Mouse (Mus musculus): ENCODE data around the gene Yars. TPM values are rescaled to one million over a fixed set of nuclear protein-coding genes. Genes with fewer than 3 reads are reported as not detected.

Yars gene
- polyA plus RNA-seq, 2 experiments: 28.7 to 53.2 TPM

DNA sequence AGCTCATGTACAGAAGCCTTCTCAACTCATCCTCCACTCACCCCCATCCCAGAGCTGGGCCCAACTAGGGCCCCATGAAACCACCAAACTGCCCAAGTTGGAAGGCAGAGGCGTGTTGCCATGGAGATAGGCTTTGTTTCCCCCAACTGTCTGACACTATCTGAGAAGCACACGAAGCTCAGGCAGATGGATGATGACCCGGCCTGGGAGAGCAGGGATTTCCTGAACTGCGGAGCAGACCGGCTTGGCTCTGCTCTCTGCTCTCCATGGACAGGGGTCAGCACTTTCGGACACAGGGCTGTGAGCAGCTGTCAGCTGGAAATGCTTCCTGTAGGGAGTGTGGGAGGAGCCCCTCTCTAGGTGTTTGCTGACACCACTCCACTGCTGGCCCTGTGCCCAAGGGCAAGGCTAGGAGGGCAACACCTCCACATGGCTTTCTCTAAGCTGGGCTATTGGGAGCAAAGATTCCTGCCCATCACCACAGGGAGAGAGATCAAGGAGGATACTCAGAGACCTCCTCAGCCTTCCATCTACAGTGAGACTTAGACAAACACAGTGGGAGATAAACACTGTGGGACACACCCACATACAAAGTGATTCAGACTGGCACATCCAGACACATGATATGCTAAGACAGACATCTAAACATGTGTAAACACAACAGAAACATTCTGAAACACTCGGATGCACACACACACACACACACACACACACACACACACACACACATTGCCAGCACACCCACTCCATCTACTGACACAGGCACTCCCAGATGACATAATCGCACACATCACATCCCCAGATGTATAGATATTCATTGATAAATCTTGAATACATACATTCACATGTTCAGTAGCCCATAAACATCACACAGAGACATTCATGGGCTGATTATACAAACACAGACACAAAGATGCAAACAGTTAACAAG is 67.2 kb downstream of the Yars start:
- H3K4me2 ChIP-seq (ENCODE audit: low read depth): peak overlapping the region; percentile 3; the same call in 1 of the 2 replicates
- WGBS (ENCODE audit: insufficient replicate concordance): 15% methylated on average over 8 of the region's 8 CpGs
- H3K9me3 ChIP-seq (ENCODE audit: control insufficient read depth, low read length): no peaks in the 10 kb centered on the region
- H3K9ac ChIP-seq (replicated peaks): no peak overlapping the region
- peak; percentile 60 to 78 (median 61) for DNase-seq (ENCODE audit: low read depth in 3 of 3, low spot score in 3 of 3)
- no peak for TF ChIP-seq CTCF (IDR thresholded peaks at IDR 0.05; ENCODE audit: low read depth)
- peak; percentile 71 for TF ChIP-seq EP300 (IDR thresholded peaks at IDR 0.05; ENCODE audit: low read depth)
- no peak overlapping the region for H3K27ac ChIP-seq
- no peak overlapping the region for H3K4me3 ChIP-seq (ENCODE audit: insufficient read depth in 1 of 2, low read depth in 2 of 2, low read length in 2 of 2)
- peaks cover 12 to 18% of the 10 kb centered on the region in 2 experiments for H3K4me1 ChIP-seq (replicated peaks; ENCODE audit: control insufficient read depth in 2 of 2, insufficient read depth in 2 of 2, low read length in 1 of 2)
- ATAC-seq (ENCODE audit: insufficient read depth): peak; percentile 78
- H3K27me3 ChIP-seq (ENCODE audit: control insufficient read depth, insufficient read depth, low read length): no peaks in the 10 kb centered on the region; the same call in 1 of the 2 replicates
- H3K36me3 ChIP-seq (replicated peaks; ENCODE audit: control insufficient read depth, insufficient read depth, low read depth): no peaks in the 10 kb centered on the region

DNA sequence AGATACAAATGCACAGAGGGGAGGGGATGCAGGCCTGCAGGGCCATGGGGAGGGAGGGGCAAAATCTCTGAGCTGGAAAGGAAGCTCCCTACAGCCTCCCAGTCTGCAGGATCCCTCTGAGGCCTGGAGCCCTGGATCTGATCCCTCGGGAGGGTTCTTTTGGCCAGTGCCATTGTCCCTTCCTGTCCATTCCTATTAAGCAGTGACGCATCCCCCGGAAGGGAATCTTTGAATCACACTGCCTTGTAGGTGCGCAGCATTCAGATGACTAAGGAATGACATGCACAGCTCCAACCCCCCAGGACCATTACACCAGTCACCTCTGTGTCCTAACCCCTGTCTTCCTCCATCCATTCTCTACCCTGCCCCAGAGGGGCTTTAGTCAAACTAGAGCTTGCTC is 69.5 kb downstream of the Yars start:
- Histone ChIP-seq H3K4me1 (replicated peaks; ENCODE audit: control insufficient read depth in 2 of 2, insufficient read depth in 2 of 2, low read length in 1 of 2) (peaks cover 22 to 31% of the 10 kb centered on the region in 2 experiments), H3K4me2 (ENCODE audit: low read depth) (no peak overlapping the region), H3K27ac (no peak overlapping the region), H3K9me3 (ENCODE audit: control insufficient read depth, low read length) (no peaks in the 10 kb centered on the region), H3K36me3 (replicated peaks; ENCODE audit: control insufficient read depth, insufficient read depth, low read depth) (no peaks in the 10 kb centered on the region), H3K4me3 (ENCODE audit: insufficient read depth in 1 of 2, low read depth in 2 of 2, low read length in 2 of 2) (no peak overlapping the region), H3K9ac (replicated peaks) (no peak overlapping the region), H3K27me3 (ENCODE audit: control insufficient read depth, insufficient read depth, low read length) (no peaks in the 10 kb centered on the region)
- no peak for TF ChIP-seq EP300 (IDR thresholded peaks at IDR 0.05; ENCODE audit: low read depth)
- no peak for TF ChIP-seq CTCF (IDR thresholded peaks at IDR 0.05; ENCODE audit: low read depth)
- ATAC-seq (ENCODE audit: insufficient read depth) (no peak), DNase-seq (ENCODE audit: low read depth in 3 of 3, low spot score in 3 of 3) (no peak)
- 85% methylated on average over 4 of the region's 4 CpGs for WGBS (ENCODE audit: insufficient replicate concordance)

DNA sequence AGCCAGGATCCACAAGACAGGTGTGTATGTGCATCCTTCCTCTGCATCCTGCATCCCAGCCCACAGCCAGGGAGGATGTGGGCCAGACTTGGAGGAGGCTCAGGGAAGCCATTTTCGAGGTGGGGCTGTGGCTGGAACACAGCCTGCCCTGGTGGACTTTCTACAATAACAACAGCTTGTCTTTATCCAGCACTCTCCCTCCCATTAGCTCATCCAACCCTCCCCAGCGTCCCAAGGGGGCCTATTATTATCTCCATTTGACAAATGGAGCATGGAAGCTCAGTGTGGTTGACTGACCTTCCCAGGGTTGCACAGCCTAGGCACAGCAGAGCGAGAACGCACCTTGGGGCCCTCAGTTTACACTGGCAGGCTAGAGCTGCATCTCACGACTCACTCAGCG is 71.1 kb downstream of the Yars start:
- H3K9me3 ChIP-seq (ENCODE audit: control insufficient read depth, low read length): no peaks in the 10 kb centered on the region
- no peaks in the 10 kb centered on the region for H3K36me3 ChIP-seq (replicated peaks; ENCODE audit: control insufficient read depth, insufficient read depth, low read depth)
- no peak overlapping the region for H3K4me2 ChIP-seq (ENCODE audit: low read depth)
- no peak overlapping the region for H3K4me3 ChIP-seq (ENCODE audit: insufficient read depth in 1 of 2, low read depth in 2 of 2, low read length in 2 of 2)
- ATAC-seq (ENCODE audit: insufficient read depth) (no peak), DNase-seq (ENCODE audit: low read depth in 3 of 3, low spot score in 3 of 3) (no peak)
- TF ChIP-seq EP300 (IDR thresholded peaks at IDR 0.05; ENCODE audit: low read depth) (no peak), CTCF (IDR thresholded peaks at IDR 0.05; ENCODE audit: low read depth) (no peak)
- WGBS (ENCODE audit: insufficient replicate concordance): 26% methylated on average over 6 of the region's 6 CpGs
- H3K27ac ChIP-seq: no peak overlapping the region
- H3K27me3 ChIP-seq (ENCODE audit: control insufficient read depth, insufficient read depth, low read length): no peaks in the 10 kb centered on the region
- H3K9ac ChIP-seq (replicated peaks): no peak overlapping the region
- H3K4me1 ChIP-seq (replicated peaks; ENCODE audit: control insufficient read depth in 2 of 2, insufficient read depth in 2 of 2, low read length in 1 of 2): peaks cover 22 to 28% of the 10 kb centered on the region in 2 experiments

- H3K4me1 ChIP-seq (replicated peaks; ENCODE audit: control insufficient read depth in 2 of 2, insufficient read depth in 2 of 2, low read length in 1 of 2): peaks cover 20 to 26% of the 10 kb centered on the region in 2 experiments
- no peak within 1 kb of the TSS for H3K27ac ChIP-seq
- H3K4me2 ChIP-seq (ENCODE audit: low read depth): no peak within 1 kb of the TSS
- no peaks in the 10 kb centered on the region for H3K27me3 ChIP-seq (ENCODE audit: control insufficient read depth, insufficient read depth, low read length)
- 35% methylated on average over 3 of the region's 4 CpGs for WGBS (ENCODE audit: insufficient replicate concordance)
- TF ChIP-seq CTCF (IDR thresholded peaks at IDR 0.05; ENCODE audit: low read depth): no peak
- TF ChIP-seq EP300 (IDR thresholded peaks at IDR 0.05; ENCODE audit: low read depth): no peak
- H3K9me3 ChIP-seq (ENCODE audit: control insufficient read depth, low read length): no peaks in the 10 kb centered on the region
- no peak within 1 kb of the TSS for H3K4me3 ChIP-seq (ENCODE audit: insufficient read depth in 1 of 2, low read depth in 2 of 2, low read length in 2 of 2)
- ATAC-seq (ENCODE audit: insufficient read depth) (no peak), DNase-seq (ENCODE audit: low read depth in 3 of 3, low spot score in 3 of 3) (no peak)
- H3K36me3 ChIP-seq (replicated peaks; ENCODE audit: control insufficient read depth, insufficient read depth, low read depth): no peaks in the 10 kb centered on the region
- no peak within 1 kb of the TSS for H3K9ac ChIP-seq (replicated peaks)
Measured at GRCm38 (mm10) chr4:129261196-129261595, 71.6 kb downstream of the Yars start, which contains the start of gene C77080. Gene C77080 (minus strand): TSS chr4:129261404.

All from liver, embryonic 14.5 days (tissue).